Mouse (Mus musculus) megakaryocyte, embryonic 14.5 days (primary cell): Measurements from ENCODE around the gene Dusp11.

Experiments
- FLI1 ChIP-seq: IDR thresholded peaks from 2 replicates; pipeline ENCODE4 v1.6.1; 2012; ENCODE audit warnings: low read length, inconsistent platforms, mixed read lengths
- GATA1 ChIP-seq: IDR thresholded peaks from 3 replicates; pipeline ENCODE4 v1.6.1; 2012; ENCODE audit warnings: mixed read lengths, low read length, inconsistent platforms, borderline replicate concordance

GRCm38 (mm10) chr6:85969889-85970288 lies 8.4 kb upstream of the Dusp11 start:
- no peak for TF ChIP-seq GATA1
- no peak for TF ChIP-seq FLI1
